Mouse (Mus musculus) right cerebral cortex, adult 18-20 months (tissue): Measurements from ENCODE around the gene Gm9857.

ENCODE experiments used
- DNase-seq: peaks from one replicate; pipeline ENCODE4 v3.0.0; 2022; ENCODE audit warnings: mixed read lengths

The Gm9857 gene

GRCm38 (mm10) chr3:108940001-108940633, at the start of gene Gm9857:
Gm9857 (minus strand) TSS chr3:108940445.
- no peak for DNase-seq

GRCm38 (mm10) chr3:108987009-108987659, 46.9 kb upstream of the Gm9857 start:
- DNase-seq, result no peak

GRCm38 (mm10) chr3:108986534-108986933, 46.3 kb upstream of the Gm9857 start:
- no peak for DNase-seq

GRCm38 (mm10) chr3:108983989-108984388, 43.7 kb upstream of the Gm9857 start:
- DNase-seq, result no peak

DNA sequence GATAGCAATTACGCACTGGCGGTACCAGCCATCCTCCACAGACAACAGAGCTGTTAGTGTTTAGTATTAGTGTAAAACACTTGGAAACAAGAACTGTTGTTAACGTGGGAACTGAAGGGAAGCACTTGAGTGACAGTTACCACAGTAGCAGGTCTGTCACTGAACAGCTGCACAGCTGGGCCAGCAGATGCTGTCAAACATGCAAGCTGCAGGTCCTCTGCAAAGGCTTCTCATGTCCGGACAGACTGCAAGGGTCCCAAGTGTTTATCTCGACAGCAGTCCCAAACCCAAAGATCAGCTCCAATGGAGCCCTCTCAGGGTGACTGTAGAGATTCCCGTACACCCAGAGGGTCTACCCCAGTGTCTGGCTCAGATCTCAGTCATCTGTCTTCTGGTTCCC, 41.7 kb upstream of the Gm9857 start:
- no peak for DNase-seq

DNA sequence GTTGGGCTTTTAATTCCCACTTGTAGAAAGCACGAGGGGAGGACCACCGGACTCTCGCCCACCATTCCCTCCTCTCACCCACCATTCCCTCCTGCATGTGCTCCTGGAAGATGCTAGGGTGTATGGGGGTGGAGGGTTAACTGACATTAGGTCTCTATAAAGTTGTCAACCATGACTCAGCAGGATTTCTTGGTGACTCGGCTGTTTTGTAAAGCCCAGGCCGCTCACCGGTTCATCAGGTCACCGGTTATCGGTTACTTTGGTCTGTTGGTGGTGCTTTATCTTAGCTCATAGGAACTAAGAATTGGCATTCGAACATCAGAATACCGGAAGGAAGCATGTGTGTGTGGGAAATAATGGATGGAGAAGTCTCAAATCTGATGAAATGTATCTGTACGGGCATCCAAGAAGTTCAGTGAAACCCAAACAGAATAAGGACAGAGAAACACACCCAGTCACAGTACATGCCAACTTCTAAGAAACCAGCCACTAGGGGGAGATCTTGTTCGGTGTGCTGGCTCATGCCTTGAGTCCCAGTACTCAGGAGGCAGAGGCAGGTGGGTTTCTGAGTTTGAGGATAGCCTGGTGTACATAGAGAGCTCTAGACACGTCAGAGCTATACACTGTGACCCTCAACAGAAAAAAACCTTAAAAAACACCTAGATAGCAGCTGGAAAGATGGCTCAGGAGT, 37.2 kb upstream of the Gm9857 start:
- no peak for DNase-seq

DNA sequence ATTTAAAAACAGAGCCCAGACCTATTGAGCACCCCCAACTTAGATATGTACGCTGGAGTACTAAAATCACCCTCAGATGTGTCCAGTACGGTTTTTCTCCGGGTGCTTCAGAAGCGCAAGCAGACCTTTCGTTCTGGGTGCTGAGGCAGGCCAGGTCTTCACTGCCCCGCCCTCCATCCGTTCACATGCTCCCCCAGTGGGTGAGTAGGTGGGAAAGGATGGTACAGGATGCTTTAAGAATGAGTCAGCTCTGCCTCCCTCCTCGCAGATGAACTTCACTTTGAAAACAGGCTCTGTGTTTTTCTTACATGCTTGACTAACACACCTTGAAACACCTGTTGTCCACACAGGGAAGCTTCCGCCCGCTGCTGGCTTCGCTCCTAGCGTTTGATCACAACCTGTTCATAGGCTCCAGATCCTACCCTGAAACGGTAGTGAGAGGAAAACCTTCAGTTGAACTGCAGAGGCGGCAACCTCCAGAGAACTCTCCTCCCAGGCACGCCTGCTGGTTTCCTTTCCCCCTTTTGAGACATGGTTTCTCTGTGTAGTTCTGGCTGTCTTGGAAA, 34.8 kb upstream of the Gm9857 start:
- DNase-seq, result no peak

- no peak for DNase-seq
Observed at GRCm38 (mm10) chr3:108973980-108974660, 33.9 kb upstream of the Gm9857 start.

DNA sequence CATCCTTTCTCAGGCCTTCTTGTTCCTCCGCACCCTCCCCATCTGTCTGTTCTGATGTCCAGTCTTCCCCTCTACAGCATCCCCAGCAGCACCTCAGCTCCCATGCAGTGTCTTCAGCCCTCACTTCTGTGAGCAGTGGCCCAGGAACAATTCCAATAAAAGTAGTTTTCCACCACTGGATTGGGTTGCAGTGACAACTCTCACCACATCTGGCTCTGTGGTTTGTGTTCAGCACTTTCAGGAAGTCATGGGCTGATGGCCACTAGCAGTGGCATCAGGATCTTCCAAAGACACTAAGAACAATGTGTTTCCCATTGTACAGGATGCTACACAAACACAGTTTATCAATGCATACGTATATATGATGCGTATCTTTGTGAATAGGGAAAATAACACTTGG, 25.8 kb upstream of the Gm9857 start:
- DNase-seq, result no peak

DNA sequence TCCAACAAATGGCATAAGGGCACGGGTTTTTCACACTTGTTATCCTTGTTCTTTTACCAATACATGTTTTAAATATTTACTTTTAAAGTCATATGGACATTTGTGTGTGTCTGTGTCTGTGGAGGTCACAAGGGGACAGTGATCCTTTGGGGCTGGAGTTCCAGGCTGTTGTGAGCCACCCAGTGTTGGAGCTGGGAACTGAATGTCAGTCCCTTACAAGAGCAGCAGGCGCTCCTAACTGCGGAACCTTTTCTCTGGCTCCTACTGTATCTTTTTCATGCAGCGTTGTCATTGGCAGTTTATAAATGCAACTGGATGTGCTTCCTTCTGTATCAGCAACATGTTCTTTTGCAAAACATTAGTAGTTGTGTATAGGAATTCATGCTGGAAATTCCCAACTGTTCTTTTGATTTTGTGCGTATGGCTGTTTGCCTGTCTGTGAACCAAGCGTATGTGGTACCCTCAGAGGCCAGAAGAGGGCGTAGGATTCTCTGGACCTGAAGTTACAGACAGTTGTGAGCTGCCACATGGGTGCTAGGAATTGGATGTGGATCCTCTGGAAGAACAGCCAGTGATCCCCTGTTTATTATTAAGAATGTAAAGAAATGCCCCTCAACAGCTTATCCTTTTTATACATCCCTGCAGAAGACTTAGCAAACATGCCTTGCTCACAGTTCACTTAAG, 24.3 kb upstream of the Gm9857 start:
- no peak for DNase-seq

- no peak for DNase-seq
Observed at GRCm38 (mm10) chr3:108963776-108964175, 23.5 kb upstream of the Gm9857 start.

DNA sequence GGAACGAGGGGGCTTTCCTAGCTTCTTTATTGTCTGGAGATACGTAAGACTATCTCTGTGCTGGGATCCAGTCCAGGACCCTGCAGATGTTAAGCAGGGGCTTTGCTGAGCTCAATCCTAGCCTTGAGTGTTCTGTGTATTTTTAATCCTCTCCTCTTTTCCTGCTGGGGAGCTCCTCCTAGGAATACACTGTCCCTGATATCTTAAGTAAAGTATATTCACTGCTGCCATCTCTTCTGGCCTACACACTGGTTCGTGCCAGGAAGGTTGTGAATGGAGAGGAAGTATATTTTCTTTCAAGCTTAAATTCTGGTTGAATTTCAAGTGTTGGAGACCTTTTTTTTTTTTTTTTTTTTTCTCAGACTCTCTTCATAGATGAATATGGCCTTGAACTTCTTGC, 23.0 kb upstream of the Gm9857 start:
- DNase-seq, result no peak

DNA sequence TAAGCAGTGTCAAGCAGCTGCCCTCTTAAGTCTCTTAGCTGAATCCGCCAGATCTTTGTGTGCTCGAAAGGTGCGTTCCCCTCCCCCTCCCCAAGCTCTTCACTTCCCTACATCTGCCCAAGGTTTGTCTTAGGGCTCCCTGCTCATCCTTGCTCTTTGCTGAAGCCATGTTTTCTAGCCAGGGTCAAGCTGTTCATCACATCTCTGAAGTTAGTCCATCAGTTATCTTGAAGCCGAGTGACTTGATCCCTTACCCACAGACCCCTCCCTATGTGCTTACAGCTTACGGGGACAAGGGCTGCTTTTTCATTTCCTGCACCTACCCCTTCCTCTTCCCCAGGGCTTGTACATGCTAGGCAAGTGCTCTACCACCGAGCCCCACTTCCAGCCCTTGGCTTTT, 21.4 kb upstream of the Gm9857 start:
- DNase-seq, result no peak

DNA sequence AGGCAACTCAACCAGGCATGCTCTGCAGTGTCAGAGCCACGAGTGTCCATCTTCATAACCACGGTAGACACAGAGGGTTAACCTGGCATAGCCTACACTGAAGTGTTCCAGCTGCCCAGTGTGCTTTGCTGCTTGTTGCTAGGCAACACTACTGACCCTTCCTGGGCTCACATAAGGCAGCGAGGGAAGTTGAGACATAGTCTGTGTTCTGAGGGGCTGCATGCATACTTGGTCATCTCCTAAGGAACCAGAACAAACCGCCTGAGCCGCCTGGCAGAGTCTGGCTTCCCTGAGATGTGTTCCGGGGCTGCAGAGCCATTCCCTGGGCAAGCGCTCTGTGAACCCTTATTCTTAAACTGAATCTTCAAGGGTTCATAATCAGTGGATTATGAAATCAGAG, 21.0 kb upstream of the Gm9857 start:
- no peak for DNase-seq

DNA sequence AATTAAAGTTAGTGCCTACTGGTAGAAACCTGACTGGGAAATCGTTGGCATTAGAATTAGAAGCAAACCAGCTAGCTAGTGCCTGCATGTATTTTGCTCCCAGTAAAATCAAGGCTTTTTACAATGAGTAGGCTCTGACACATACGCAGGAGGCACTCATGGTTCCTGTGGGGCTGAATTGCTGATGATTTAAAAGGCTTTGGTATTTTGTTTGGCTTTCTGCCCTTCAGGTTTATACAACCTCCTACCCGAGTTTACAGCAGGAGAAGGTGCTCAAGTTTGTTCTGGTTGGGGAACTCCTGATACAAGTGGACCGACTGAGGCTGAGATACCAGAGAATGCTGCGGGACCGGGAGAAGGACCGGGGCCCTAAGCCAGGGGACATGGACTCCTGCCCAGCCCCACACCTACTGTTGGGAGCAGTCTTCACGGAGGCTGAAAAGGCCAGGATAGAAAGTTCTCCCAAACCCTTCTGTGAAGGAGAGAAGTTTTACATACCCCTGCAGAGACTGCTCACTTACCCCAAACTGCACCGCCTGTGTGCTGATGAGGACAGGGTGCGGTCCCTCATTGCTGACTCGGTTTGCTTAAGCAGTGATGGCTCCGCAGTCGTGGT, 19.5 kb upstream of the Gm9857 start:
- no peak for DNase-seq

- no peak for DNase-seq
Observed at GRCm38 (mm10) chr3:108957976-108958375, 17.7 kb upstream of the Gm9857 start.

GRCm38 (mm10) chr3:108940996-108941395, 751 bp upstream of the Gm9857 start:
- DNase-seq, result no peak

GRCm38 (mm10) chr3:108939573-108939972, 672 bp downstream of the Gm9857 start, which contains the start of gene Henmt1:
Henmt1 (plus strand) TSS chr3:108939873.
- no peak for DNase-seq

GRCm38 (mm10) chr3:108938691-108939090, 1.6 kb downstream of the Gm9857 start:
- no peak for DNase-seq

- no peak for DNase-seq
Observed at GRCm38 (mm10) chr3:108933557-108933956, 6.7 kb downstream of the Gm9857 start.

DNA sequence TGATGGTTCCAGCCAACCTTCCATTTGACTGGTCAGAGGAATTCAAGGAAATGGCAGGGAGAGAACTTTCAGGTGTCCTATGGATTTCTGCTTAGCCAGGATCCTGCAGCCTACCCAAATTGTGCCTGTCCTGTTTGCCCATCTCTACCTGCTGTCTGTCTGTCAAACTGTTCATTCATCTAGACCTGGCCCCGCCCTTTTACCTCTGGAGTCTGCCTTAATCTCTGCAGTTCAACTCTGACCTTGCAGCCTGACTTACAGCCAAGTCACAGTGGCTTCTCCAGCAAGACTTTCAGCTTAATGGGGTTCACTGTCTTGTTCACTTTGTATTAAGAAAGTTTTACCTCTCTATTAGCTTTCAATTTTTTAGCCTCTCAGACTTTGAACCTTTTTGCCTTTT, 13.9 kb downstream of the Gm9857 start:
- DNase-seq, result no peak

- no peak for DNase-seq
Observed at GRCm38 (mm10) chr3:108925677-108926076, 14.6 kb downstream of the Gm9857 start.
